Mouse (Mus musculus) liver, embryonic 12.5 days (tissue): ENCODE measurements at regions not wholly inside any gene's neighbourhood (a gene's known extent, or its start where the extent isn't known, plus 50 kb on each side); places are given as distances from the start of the nearest gene placed in this dataset.

Experiments
- ATAC-seq: fragments of 200-750 bp; cut with Nextera tagmentation; 2 replicates; pipeline ENCODE4 v1.8.0; 2017; ENCODE audit warnings: moderate number of reproducible peaks, mild to moderate bottlenecking, moderate library complexity
- H3K27ac ChIP-seq: fragments of 300-500 bp; sonication (generic); 2 replicates; pipeline ENCODE4 v1.5.1; 2016; ENCODE audit warnings: mild to moderate bottlenecking
- H3K27me3 ChIP-seq: fragments of 300-500 bp; sonication (generic); replicated peaks from 2 replicates; pipeline ENCODE4 v1.6.1; 2016; ENCODE audit warnings: mild to moderate bottlenecking, moderate library complexity
- H3K36me3 ChIP-seq: fragments of 300-500 bp; sonication (generic); 2 replicates; pipeline ENCODE4 v1.6.1; 2016; ENCODE audit warnings: mild to moderate bottlenecking, moderate library complexity
- H3K4me1 ChIP-seq: fragments of 300-500 bp; sonication (generic); 2 replicates; pipeline ENCODE4 v1.6.1; 2016
- H3K4me2 ChIP-seq: fragments of 300-500 bp; sonication (generic); 2 replicates; pipeline ENCODE4 v1.6.1; 2016; ENCODE audit warnings: mild to moderate bottlenecking, moderate library complexity
- H3K4me3 ChIP-seq: fragments of 300-500 bp; sonication (generic); 2 replicates; pipeline ENCODE4 v1.5.1; 2016; ENCODE audit warnings: mild to moderate bottlenecking, moderate library complexity
- H3K9ac ChIP-seq: fragments of 300-500 bp; sonication (generic); 2 replicates; pipeline ENCODE4 v1.6.1; 2016; ENCODE audit warnings: mild to moderate bottlenecking, moderate library complexity
- H3K9me3 ChIP-seq: fragments of 300-500 bp; sonication (generic); replicated peaks from 2 replicates; pipeline ENCODE4 v1.6.1; 2016; ENCODE audit warnings: mild to moderate bottlenecking, moderate library complexity
- WGBS: fragments of 180-500 bp; shearing (Covaris S2); methylation state at CpG from one replicate; pipeline ENCODE4 v1.1.7; 2016; ENCODE audit not compliant: insufficient replicate concordance; 5-methylcytosine and 5-hydroxymethylcytosine counted together

GRCm38 (mm10) chr14:68447240-68447923, 846.7 kb downstream of the Synb start:
- peak; percentile 21; the same call in 1 of the 2 replicates for ATAC-seq
- no peak overlapping the region for H3K4me2 ChIP-seq
- no peak overlapping the region for H3K4me3 ChIP-seq
- H3K27ac ChIP-seq, result no peak overlapping the region
- H3K36me3 ChIP-seq, result no peaks in the 10 kb centered on the region
- no peaks in the 10 kb centered on the region for H3K4me1 ChIP-seq
- no peaks in the 10 kb centered on the region for H3K27me3 ChIP-seq
- H3K9ac ChIP-seq, result no peak overlapping the region
- WGBS, result 57% methylated on average over 7 of the region's 7 CpGs
- no peaks in the 10 kb centered on the region for H3K9me3 ChIP-seq

- no peaks in the 10 kb centered on the region for H3K9me3 ChIP-seq
- H3K36me3 ChIP-seq, result no peaks in the 10 kb centered on the region
- H3K4me1 ChIP-seq, result no peaks in the 10 kb centered on the region
- H3K9ac ChIP-seq, result no peak overlapping the region
- H3K27me3 ChIP-seq, result no peaks in the 10 kb centered on the region
- H3K27ac ChIP-seq, result no peak overlapping the region
- 75% methylated on average over 9 of the region's 9 CpGs for WGBS
- no peak for ATAC-seq
- no peak overlapping the region for H3K4me2 ChIP-seq
- H3K4me3 ChIP-seq, result no peak overlapping the region
Observed at GRCm38 (mm10) chr14:68433326-68433725, 860.8 kb downstream of the Synb start.

- Histone ChIP-seq H3K4me3 (no peak overlapping the region), H3K36me3 (no peaks in the 10 kb centered on the region), H3K4me1 (no peaks in the 10 kb centered on the region), H3K27ac (no peak overlapping the region), H3K9ac (no peak overlapping the region), H3K4me2 (no peak overlapping the region), H3K9me3 (no peaks in the 10 kb centered on the region), H3K27me3 (no peaks in the 10 kb centered on the region)
- ATAC-seq, result no peak
- WGBS, result 40% methylated on average over 2 of the region's 2 CpGs
Observed at GRCm38 (mm10) chr14:68432111-68432510, 862.0 kb downstream of the Synb start.

GRCm38 (mm10) chr14:68427235-68427634, 866.9 kb downstream of the Synb start:
- no peak overlapping the region for H3K27ac ChIP-seq
- no peak for ATAC-seq
- no peaks in the 10 kb centered on the region for H3K36me3 ChIP-seq
- H3K4me2 ChIP-seq, result no peak overlapping the region
- no peak overlapping the region for H3K4me3 ChIP-seq
- H3K9me3 ChIP-seq, result no peaks in the 10 kb centered on the region
- H3K4me1 ChIP-seq, result no peaks in the 10 kb centered on the region
- WGBS, result 64% methylated on average over 1 of the region's 1 CpGs
- H3K27me3 ChIP-seq, result no peaks in the 10 kb centered on the region
- H3K9ac ChIP-seq, result no peak overlapping the region

- no peak overlapping the region for H3K4me3 ChIP-seq
- no peak overlapping the region for H3K27ac ChIP-seq
- no peak for ATAC-seq
- WGBS, result 47% methylated on average over 1 of the region's 1 CpGs
- H3K27me3 ChIP-seq, result no peaks in the 10 kb centered on the region
- no peak overlapping the region for H3K4me2 ChIP-seq
- no peak overlapping the region for H3K9ac ChIP-seq
- no peaks in the 10 kb centered on the region for H3K9me3 ChIP-seq
- H3K36me3 ChIP-seq, result no peaks in the 10 kb centered on the region
- H3K4me1 ChIP-seq, result no peaks in the 10 kb centered on the region
Observed at GRCm38 (mm10) chr14:68392440-68392839, 901.7 kb downstream of the Synb start.

GRCm38 (mm10) chr14:68391875-68392274, 902.2 kb downstream of the Synb start:
- H3K4me1 ChIP-seq, result no peaks in the 10 kb centered on the region
- WGBS, result 61% methylated on average over 3 of the region's 3 CpGs
- H3K4me2 ChIP-seq, result no peak overlapping the region
- ATAC-seq, result no peak
- no peak overlapping the region for H3K9ac ChIP-seq
- H3K36me3 ChIP-seq, result no peaks in the 10 kb centered on the region
- no peaks in the 10 kb centered on the region for H3K9me3 ChIP-seq
- no peak overlapping the region for H3K27ac ChIP-seq
- H3K27me3 ChIP-seq, result no peaks in the 10 kb centered on the region
- no peak overlapping the region for H3K4me3 ChIP-seq

GRCm38 (mm10) chr14:68381741-68382140, 912.4 kb downstream of the Synb start:
- Histone ChIP-seq H3K27ac (no peak overlapping the region), H3K4me2 (no peak overlapping the region), H3K36me3 (no peaks in the 10 kb centered on the region), H3K27me3 (no peaks in the 10 kb centered on the region), H3K4me1 (no peaks in the 10 kb centered on the region), H3K4me3 (no peak overlapping the region), H3K9me3 (no peaks in the 10 kb centered on the region), H3K9ac (no peak overlapping the region)
- no peak for ATAC-seq
- WGBS, result 65% methylated on average over 7 of the region's 7 CpGs

GRCm38 (mm10) chr14:68367696-68368095, 926.4 kb downstream of the Synb start:
- no peaks in the 10 kb centered on the region for H3K36me3 ChIP-seq
- no peaks in the 10 kb centered on the region for H3K4me1 ChIP-seq
- H3K9me3 ChIP-seq, result no peaks in the 10 kb centered on the region
- no peak overlapping the region for H3K4me2 ChIP-seq
- WGBS, result 67% methylated on average over 5 of the region's 5 CpGs
- no peak overlapping the region for H3K27ac ChIP-seq
- no peak overlapping the region for H3K4me3 ChIP-seq
- ATAC-seq, result no peak
- H3K9ac ChIP-seq, result no peak overlapping the region
- no peaks in the 10 kb centered on the region for H3K27me3 ChIP-seq

- 59% methylated on average over 2 of the region's 2 CpGs for WGBS
- Histone ChIP-seq H3K4me1 (no peaks in the 10 kb centered on the region), H3K9me3 (no peaks in the 10 kb centered on the region), H3K27me3 (no peaks in the 10 kb centered on the region), H3K36me3 (no peaks in the 10 kb centered on the region), H3K4me2 (no peak overlapping the region), H3K4me3 (no peak overlapping the region), H3K9ac (no peak overlapping the region), H3K27ac (no peak overlapping the region)
- no peak for ATAC-seq
Observed at GRCm38 (mm10) chr14:68363892-68364291, 930.2 kb downstream of the Synb start.

- Histone ChIP-seq H3K4me2 (no peak overlapping the region), H3K4me1 (no peaks in the 10 kb centered on the region), H3K4me3 (no peak overlapping the region), H3K9ac (no peak overlapping the region), H3K27ac (no peak overlapping the region), H3K27me3 (no peaks in the 10 kb centered on the region), H3K9me3 (no peaks in the 10 kb centered on the region), H3K36me3 (no peaks in the 10 kb centered on the region)
- ATAC-seq, result no peak
- 57% methylated on average over 7 of the region's 7 CpGs for WGBS
Observed at GRCm38 (mm10) chr14:68361998-68362397, 932.1 kb downstream of the Synb start.

GRCm38 (mm10) chr14:68361481-68361880, 932.6 kb downstream of the Synb start:
- no peaks in the 10 kb centered on the region for H3K9me3 ChIP-seq
- ATAC-seq, result no peak
- H3K4me1 ChIP-seq, result no peaks in the 10 kb centered on the region
- H3K9ac ChIP-seq, result no peak overlapping the region
- WGBS, result 61% methylated on average over 6 of the region's 6 CpGs
- H3K4me2 ChIP-seq, result no peak overlapping the region
- no peaks in the 10 kb centered on the region for H3K27me3 ChIP-seq
- H3K4me3 ChIP-seq, result no peak overlapping the region
- no peaks in the 10 kb centered on the region for H3K36me3 ChIP-seq
- H3K27ac ChIP-seq, result no peak overlapping the region

- Histone ChIP-seq H3K9me3 (no peaks in the 10 kb centered on the region), H3K4me3 (no peak overlapping the region), H3K27me3 (no peaks in the 10 kb centered on the region), H3K4me2 (no peak overlapping the region), H3K36me3 (no peaks in the 10 kb centered on the region), H3K9ac (no peak overlapping the region), H3K27ac (no peak overlapping the region), H3K4me1 (no peaks in the 10 kb centered on the region)
- ATAC-seq, result no peak
- 78% methylated on average over 7 of the region's 7 CpGs for WGBS
Observed at GRCm38 (mm10) chr14:68356396-68356795, 937.7 kb downstream of the Synb start.

- ATAC-seq, result no peak
- H3K9me3 ChIP-seq, result no peaks in the 10 kb centered on the region
- H3K27me3 ChIP-seq, result no peaks in the 10 kb centered on the region
- H3K4me2 ChIP-seq, result no peak overlapping the region
- H3K4me1 ChIP-seq, result no peaks in the 10 kb centered on the region
- no peak overlapping the region for H3K27ac ChIP-seq
- H3K9ac ChIP-seq, result no peak overlapping the region
- H3K36me3 ChIP-seq, result no peaks in the 10 kb centered on the region
- no peak overlapping the region for H3K4me3 ChIP-seq
- 80% methylated on average over 8 of the region's 8 CpGs for WGBS
Observed at GRCm38 (mm10) chr14:68355462-68355905, 938.6 kb downstream of the Synb start.
